Mouse (Mus musculus) stomach, embryonic 15.5 days (tissue): ENCODE measurements around the gene AW146154. TPM values are rescaled to one million over a fixed set of nuclear protein-coding genes. Genes with fewer than 3 reads are reported as not detected.
"Not testable (repeated sequence)": the region's sequence is repeated elsewhere in the genome, so short reads cannot be mapped to it uniquely, and the experiment has no call there.

ENCODE experiments used
- ATAC-seq: fragments of 200-750 bp; cut with Nextera tagmentation; 2 replicates; pipeline ENCODE4 v1.8.0; 2017; ENCODE audit warnings: low read depth, moderate number of reproducible peaks, moderate TSS enrichment; ENCODE audit not compliant: insufficient read depth, low FRiP score
- H3K27ac ChIP-seq: fragments of 300-500 bp; sonication (generic); 2 replicates; pipeline ENCODE4 v1.5.1; 2015; ENCODE audit warnings: mild to moderate bottlenecking, inconsistent platforms
- H3K27me3 ChIP-seq: fragments of 300-500 bp; sonication (generic); replicated peaks from 2 replicates; pipeline ENCODE4 v1.6.1; 2015; ENCODE audit warnings: inconsistent platforms
- H3K36me3 ChIP-seq: fragments of 300-500 bp; sonication (generic); 2 replicates; pipeline ENCODE4 v1.6.1; 2015; ENCODE audit warnings: inconsistent platforms
- H3K4me1 ChIP-seq: fragments of 300-500 bp; sonication (generic); 2 replicates; pipeline ENCODE4 v1.6.1; 2015; ENCODE audit warnings: inconsistent platforms
- H3K4me2 ChIP-seq: fragments of 300-500 bp; sonication (generic); 2 replicates; pipeline ENCODE4 v1.6.1; 2015; ENCODE audit warnings: mild to moderate bottlenecking, inconsistent platforms
- H3K4me3 ChIP-seq: fragments of 300-500 bp; sonication (generic); replicated peaks from 2 replicates; pipeline ENCODE4 v1.5.1; 2015; ENCODE audit warnings: inconsistent platforms
- H3K9ac ChIP-seq: fragments of 300-500 bp; sonication (generic); 2 replicates; pipeline ENCODE4 v1.6.1; 2015; ENCODE audit warnings: inconsistent platforms
- H3K9me3 ChIP-seq: fragments of 300-500 bp; sonication (generic); 2 replicates; pipeline ENCODE4 v1.6.1; 2016; ENCODE audit warnings: inconsistent platforms
- WGBS: fragments of 180-500 bp; shearing (Covaris S2); methylation state at CpG from one replicate; pipeline ENCODE4 v1.1.7; 2015; 5-methylcytosine and 5-hydroxymethylcytosine counted together
- polyA plus RNA-seq: library from polyadenylated mRNA; unstranded; fragments of >200 nt; fragmentation: Nextera tagmentation; extraction: Ambion mirVana; gene quantifications from 2 replicates; pipeline ENCODE4 v1.2.1, GENCODE M21; 2015

The AW146154 gene
- polyA plus RNA-seq: 10.9 and 11.4 TPM in 2 replicates

- no peaks in the 10 kb centered on the region for H3K27me3 ChIP-seq
- peak within 1 kb of the TSS; percentile 75 for H3K4me3 ChIP-seq
- H3K9me3 ChIP-seq: no peaks in the 10 kb centered on the region
- peak within 1 kb of the TSS; percentile 64 for H3K4me2 ChIP-seq
- peak within 1 kb of the TSS; percentile 41; the same call in 1 of the 2 replicates for H3K9ac ChIP-seq
- 0 out of 2 replicates have a peak, but pooled peaks cover 2% of the 10 kb centered on the region for H3K36me3 ChIP-seq
- WGBS: under 1% methylated on average over 18 of the region's 18 CpGs
- peak within 1 kb of the TSS; percentile 89 for H3K27ac ChIP-seq
- H3K4me1 ChIP-seq: no peaks in the 10 kb centered on the region
- ATAC-seq: peak; percentile 98
Observed at GRCm38 (mm10) chr7:41499389-41500049, at the start of gene AW146154, which contains the start of gene Gm20449. Gene AW146154 (minus strand): TSS chr7:41499890. Gene Gm20449 (minus strand): TSS chr7:41499417.

DNA sequence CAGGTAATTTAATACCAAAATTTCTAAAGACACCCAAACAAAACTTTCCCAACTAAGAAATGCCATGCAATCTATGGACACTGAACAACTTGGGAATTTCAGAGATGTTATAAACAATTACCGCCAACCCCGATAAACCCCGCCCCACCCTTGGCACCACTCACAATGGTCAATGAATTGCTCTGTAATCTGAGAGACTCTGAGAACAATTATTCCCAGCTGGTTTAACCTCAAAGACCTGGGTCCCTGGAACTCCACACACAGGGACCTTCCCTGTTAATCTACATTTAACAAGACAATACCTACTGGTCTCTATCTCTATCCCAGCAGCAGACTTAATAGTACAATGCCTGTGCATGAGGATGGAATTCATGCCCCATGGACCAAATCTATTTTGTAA lies 13.0 kb upstream of the AW146154 start:
- Histone ChIP-seq H3K4me2 (no peak overlapping the region), H3K4me1 (no peaks in the 10 kb centered on the region), H3K36me3 (no peaks in the 10 kb centered on the region), H3K9me3 (no peaks in the 10 kb centered on the region), H3K27ac (no peak overlapping the region), H3K4me3 (no peak overlapping the region), H3K27me3 (no peaks in the 10 kb centered on the region), H3K9ac (no peak overlapping the region)
- WGBS: 91% methylated on average over 3 of the region's 3 CpGs
- no peak for ATAC-seq

- H3K4me1 ChIP-seq: no peaks in the 10 kb centered on the region
- H3K36me3 ChIP-seq: no peaks in the 10 kb centered on the region
- H3K4me3 ChIP-seq: no peak overlapping the region
- H3K27ac ChIP-seq: no peak overlapping the region
- 19% methylated on average over 1 of the region's 1 CpGs for WGBS
- no peaks in the 10 kb centered on the region for H3K27me3 ChIP-seq
- no peak overlapping the region for H3K4me2 ChIP-seq
- ATAC-seq: no peak
- H3K9me3 ChIP-seq: no peaks in the 10 kb centered on the region
- no peak overlapping the region for H3K9ac ChIP-seq
Observed at GRCm38 (mm10) chr7:41512207-41512606, 12.5 kb upstream of the AW146154 start.

DNA sequence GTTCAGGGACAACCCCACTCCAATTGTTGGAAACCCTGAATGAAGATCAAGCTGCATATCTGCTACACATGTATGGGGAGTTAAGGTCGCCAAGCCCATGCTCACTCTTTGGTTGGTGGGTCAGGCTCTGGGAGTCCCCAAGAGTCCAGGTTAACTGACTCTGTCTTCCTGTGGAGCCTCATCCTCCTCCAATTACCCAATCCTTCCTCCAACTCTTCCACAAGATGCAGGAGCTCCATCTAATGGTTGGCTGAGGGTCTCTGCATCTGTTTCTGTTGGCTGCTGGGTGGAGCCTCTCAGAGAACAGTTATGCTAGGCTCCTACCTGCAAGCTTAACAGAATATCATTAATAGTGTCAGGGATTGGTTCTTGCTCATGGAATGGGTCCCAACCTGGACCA lies 2.7 kb upstream of the AW146154 start:
- WGBS: 21% methylated on average over 1 of the region's 1 CpGs
- Histone ChIP-seq H3K27me3 (no peaks in the 10 kb centered on the region), H3K9ac (no peak overlapping the region), H3K9me3 (no peaks in the 10 kb centered on the region), H3K27ac (no peak overlapping the region), H3K4me1 (no peaks in the 10 kb centered on the region), H3K36me3 (no peaks in the 10 kb centered on the region), H3K4me3 (no peak overlapping the region), H3K4me2 (no peak overlapping the region)
- ATAC-seq: no peak

- peak overlapping the region; percentile 64 for H3K4me2 ChIP-seq
- WGBS: 17% methylated on average over 22 of the region's 22 CpGs
- no peak for ATAC-seq
- no peak overlapping the region for H3K9ac ChIP-seq
- peak overlapping the region; percentile 75 for H3K4me3 ChIP-seq
- no peak overlapping the region for H3K27ac ChIP-seq
- no peaks in the 10 kb centered on the region for H3K4me1 ChIP-seq
- H3K27me3 ChIP-seq: no peaks in the 10 kb centered on the region
- no peaks in the 10 kb centered on the region for H3K9me3 ChIP-seq
- H3K36me3 ChIP-seq: no peaks in the 10 kb centered on the region
Observed at GRCm38 (mm10) chr7:41500151-41500934, 653 bp upstream of the AW146154 start.

DNA sequence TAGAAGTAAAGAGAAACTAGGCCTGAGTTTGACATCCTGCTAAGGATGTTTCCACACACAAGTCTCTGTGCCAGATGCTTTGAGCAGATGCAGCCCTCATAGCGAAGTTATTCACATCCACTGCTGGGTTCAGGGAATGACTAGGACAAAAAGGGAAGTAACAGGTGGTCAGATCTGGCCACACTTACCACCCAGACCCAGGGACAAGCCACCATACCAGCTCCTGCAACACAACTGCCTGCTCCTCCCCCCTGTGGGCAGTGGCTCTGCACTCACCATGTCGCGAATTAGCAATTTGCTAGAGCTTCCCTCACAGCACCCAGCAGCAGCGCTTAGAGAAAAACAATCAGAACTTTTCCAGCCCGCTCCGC lies 687 bp downstream of the AW146154 start:
- not testable (repeated sequence) for H3K4me1 ChIP-seq, H3K9me3 ChIP-seq, H3K27me3 ChIP-seq, ATAC-seq, H3K36me3 ChIP-seq
- peak overlapping the region; percentile 75 for H3K4me3 ChIP-seq
- peak overlapping the region; percentile 89; the same call in 1 of the 2 replicates for H3K27ac ChIP-seq
- 0% methylated on average over 6 of the region's 6 CpGs for WGBS
- H3K4me2 ChIP-seq: peak overlapping the region; percentile 64
- H3K9ac ChIP-seq: peak overlapping the region; percentile 41; the same call in 1 of the 2 replicates

- H3K36me3 ChIP-seq, H3K4me1 ChIP-seq, H3K27me3 ChIP-seq, H3K27ac ChIP-seq, H3K9me3 ChIP-seq, H3K9ac ChIP-seq, ATAC-seq: not testable (repeated sequence)
- Histone ChIP-seq H3K4me3 (peak overlapping the region; percentile 75), H3K4me2 (peak overlapping the region; percentile 64)
- 73% methylated on average over 4 of the region's 4 CpGs for whole genome bisulfite sequencing
Observed at GRCm38 (mm10) chr7:41498464-41498863, 1.2 kb downstream of the AW146154 start.

DNA sequence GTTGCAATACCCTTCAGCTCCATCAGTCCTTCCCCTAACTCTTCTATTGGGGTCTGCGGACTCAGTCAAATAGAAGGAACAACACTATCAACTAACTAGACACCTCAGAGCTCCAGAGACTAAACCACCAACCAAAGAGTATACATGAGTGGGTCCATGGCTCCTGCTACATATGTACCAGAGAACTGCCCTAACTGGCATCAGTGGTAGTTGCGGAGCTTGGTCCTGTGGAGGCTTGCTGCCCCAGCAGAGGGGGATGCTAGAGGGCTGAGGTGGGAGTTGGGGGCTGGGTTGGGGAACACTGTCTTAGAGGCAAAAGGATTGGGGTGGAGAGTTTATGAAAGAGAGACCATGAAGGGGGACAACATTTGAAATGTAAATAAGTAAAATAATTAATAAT lies 1.8 kb downstream of the AW146154 start:
- H3K36me3 ChIP-seq: 0 out of 2 replicates have a peak, but pooled peaks cover 2% of the 10 kb centered on the region
- H3K4me1 ChIP-seq: no peaks in the 10 kb centered on the region
- H3K4me2 ChIP-seq: no peak overlapping the region
- 87% methylated on average over 2 of the region's 2 CpGs for WGBS
- H3K27me3 ChIP-seq: no peaks in the 10 kb centered on the region
- H3K9ac ChIP-seq: no peak overlapping the region
- H3K4me3 ChIP-seq: no peak overlapping the region
- H3K9me3 ChIP-seq: no peaks in the 10 kb centered on the region
- H3K27ac ChIP-seq: no peak overlapping the region
- no peak for ATAC-seq

- Histone ChIP-seq H3K9me3 (no peaks in the 10 kb centered on the region), H3K27ac (no peak overlapping the region), H3K27me3 (no peaks in the 10 kb centered on the region), H3K4me3 (no peak overlapping the region), H3K36me3 (no peaks in the 10 kb centered on the region), H3K9ac (no peak overlapping the region), H3K4me2 (no peak overlapping the region), H3K4me1 (no peaks in the 10 kb centered on the region)
- no peak for ATAC-seq
- WGBS: 7% methylated on average over 10 of the region's 10 CpGs
Observed at GRCm38 (mm10) chr7:41451864-41452263, 47.8 kb downstream of the AW146154 start.

DNA sequence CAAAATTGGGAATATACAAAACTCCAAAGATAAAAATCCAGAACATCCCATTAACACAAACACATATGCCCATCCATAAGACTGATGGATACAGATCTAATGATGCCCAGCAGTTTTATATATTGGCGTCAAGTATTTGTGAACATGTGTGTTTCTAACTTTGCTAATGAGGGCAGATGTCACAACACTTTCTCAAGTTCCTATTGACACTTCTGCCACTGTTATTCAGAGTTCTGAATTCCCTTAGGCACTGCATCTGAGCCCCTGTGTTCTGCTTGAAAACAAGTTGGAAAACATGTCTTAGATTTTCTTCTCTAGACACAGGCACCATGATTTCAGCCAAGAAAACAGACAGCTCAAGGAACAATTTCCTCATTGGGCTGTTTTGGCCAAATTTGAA lies 51.1 kb downstream of the AW146154 start, which contains the start of gene Vmn2r57:
TSS of gene Vmn2r57 (minus strand) at position 101 of the 400 bp plus-strand sequence.
- not testable (repeated sequence) for ATAC-seq

More for the DNA sequence above, 51.1 kb downstream of the AW146154 start, which contains the start of gene Vmn2r57:
- H3K4me2 ChIP-seq, H3K4me3 ChIP-seq, H3K27me3 ChIP-seq, H3K4me1 ChIP-seq, H3K9me3 ChIP-seq, H3K9ac ChIP-seq, H3K27ac ChIP-seq, H3K36me3 ChIP-seq: not testable (repeated sequence)
- WGBS: 68% methylated on average over 1 of the region's 1 CpGs
